10 mouse cellular contexts compared by ENCODE assay signal in genomic region chr4:144872905-144873304, GRCm38 (mm10). TPM values are rescaled to one million over a fixed set of nuclear protein-coding genes. Genes with fewer than 3 reads are reported as not detected.
DNase-seq lines count a peak whose midpoint lies in the region; ATAC-seq and TF ChIP-seq lines count a peak whose summit lies in the region.
"Had no signal": no experiment of that assay in that cellular context is flagged by ENCODE, and none has a peak within 500 bp of the region (broad histone marks: within the 10 kb centered on the region; RNA-seq: fewer than 3 reads in every experiment).

No protein-coding gene starts in this region.

- no peak overlapping the region for H3K4me2 ChIP-seq in intestine, postnatal 0 days (replicated peaks; ENCODE audit: low read depth)
- no peak overlapping the region for H3K4me2 ChIP-seq in intestine, embryonic 15.5 days (replicated peaks)

- H3K36me3 ChIP-seq in intestine, postnatal 0 days (ENCODE audit: control insufficient read depth, insufficient read depth): no peaks in the 10 kb centered on the region
- H3K36me3 ChIP-seq in intestine, embryonic 15.5 days: no peaks in the 10 kb centered on the region

- H3K27me3 ChIP-seq in intestine, postnatal 0 days (replicated peaks; ENCODE audit: control insufficient read depth, insufficient read depth, low read length): no peaks in the 10 kb centered on the region
- H3K27me3 ChIP-seq in intestine, embryonic 15.5 days (replicated peaks): no peaks in the 10 kb centered on the region

- no peak overlapping the region for H3K4me3 ChIP-seq in intestine, postnatal 0 days (ENCODE audit: low read depth, low read length)
- no peak overlapping the region for H3K4me3 ChIP-seq in intestine, embryonic 15.5 days (replicated peaks)

- H3K4me1 ChIP-seq in intestine, postnatal 0 days (replicated peaks; ENCODE audit: control insufficient read depth, insufficient read depth, low read length): no peaks in the 10 kb centered on the region
- no peaks in the 10 kb centered on the region for H3K4me1 ChIP-seq in intestine, embryonic 15.5 days (replicated peaks)

- H3K9me3 ChIP-seq in intestine, postnatal 0 days (ENCODE audit: control insufficient read depth): no peaks in the 10 kb centered on the region
- H3K9me3 ChIP-seq in intestine, embryonic 15.5 days: no peaks in the 10 kb centered on the region

- 0 out of 2 replicates have a peak, but pooled peaks have one; percentile 36 for ATAC-seq in intestine, postnatal 0 days
- ATAC-seq in intestine, embryonic 15.5 days: no peak
- peak; percentile 69 for ATAC-seq in erythroblast, adult 5-6 weeks (replicated peaks; ENCODE audit: low FRiP score, poor library complexity, severe bottlenecking)
- ATAC-seq: inflammation-experienced regulatory T-cells, adult 6 months had no signal

- WGBS in intestine, postnatal 0 days: 28% methylated on average over 6 of the region's 6 CpGs
- WGBS in intestine, embryonic 15.5 days: 34% methylated on average over 6 of the region's 6 CpGs

- H3K9ac ChIP-seq in intestine, postnatal 0 days (ENCODE audit: low read depth, low read length): no peak overlapping the region
- H3K9ac ChIP-seq in intestine, embryonic 15.5 days: no peak overlapping the region

- TF ChIP-seq CTCF in intestine, postnatal 0 days (IDR thresholded peaks at IDR 0.05; ENCODE audit: low read depth): peak; percentile 83

- DNase-seq in thymus, postnatal 0 days (ENCODE audit: low spot score): peak; percentile 19
- no peak for DNase-seq in thymus, postnatal 25 days
- DNase-seq in adrenal gland, postnatal 36 days: no peak
- no peak for DNase-seq in spleen, adult 18-20 months
- DNase-seq: cerebellum, adult 9-11 months; right cerebral cortex, postnatal 25 days had no signal

- no peak overlapping the region for H3K27ac ChIP-seq in intestine, postnatal 0 days (ENCODE audit: low read depth, low read length)
- H3K27ac ChIP-seq in intestine, embryonic 15.5 days: no peak overlapping the region

RNA-seq across cellular contexts. Expression of gene Dhrs3, which starts 19.7 kb away (rescaled TPM):
- 93.0 and 100 TPM in 2 replicates for polyA plus RNA-seq in intestine, postnatal 0 days (2015; fragmentation: Nextera tagmentation; extraction: Ambion mirVana)
- polyA plus RNA-seq in intestine, embryonic 15.5 days (2015; fragmentation: Nextera tagmentation; extraction: Ambion mirVana): 109 and 115 TPM in 2 replicates
- 129 and 131 TPM in 2 replicates for polyA plus RNA-seq in thymus, postnatal 0 days (2015; fragmentation: Nextera tagmentation; extraction: Ambion mirVana)
- 13.6 and 14.4 TPM in 2 replicates for total RNA-seq in erythroblast, adult 5-6 weeks (2015; ENCODE audit: low replicate concordance)
- total RNA-seq in erythroblast, adult 5-6 weeks (2017; ENCODE audit: low replicate concordance): 10.3 and 16.5 TPM in 2 replicates
- total RNA-seq in adrenal gland, postnatal 36 days (2021): 100 to 1,000 TPM in 1 of 2 experiments, 10 to 100 TPM in 1; 72.9 to 126 TPM
